Comparison of ENCODE assay signal across 8 mouse cellular contexts in the genomic region with DNA sequence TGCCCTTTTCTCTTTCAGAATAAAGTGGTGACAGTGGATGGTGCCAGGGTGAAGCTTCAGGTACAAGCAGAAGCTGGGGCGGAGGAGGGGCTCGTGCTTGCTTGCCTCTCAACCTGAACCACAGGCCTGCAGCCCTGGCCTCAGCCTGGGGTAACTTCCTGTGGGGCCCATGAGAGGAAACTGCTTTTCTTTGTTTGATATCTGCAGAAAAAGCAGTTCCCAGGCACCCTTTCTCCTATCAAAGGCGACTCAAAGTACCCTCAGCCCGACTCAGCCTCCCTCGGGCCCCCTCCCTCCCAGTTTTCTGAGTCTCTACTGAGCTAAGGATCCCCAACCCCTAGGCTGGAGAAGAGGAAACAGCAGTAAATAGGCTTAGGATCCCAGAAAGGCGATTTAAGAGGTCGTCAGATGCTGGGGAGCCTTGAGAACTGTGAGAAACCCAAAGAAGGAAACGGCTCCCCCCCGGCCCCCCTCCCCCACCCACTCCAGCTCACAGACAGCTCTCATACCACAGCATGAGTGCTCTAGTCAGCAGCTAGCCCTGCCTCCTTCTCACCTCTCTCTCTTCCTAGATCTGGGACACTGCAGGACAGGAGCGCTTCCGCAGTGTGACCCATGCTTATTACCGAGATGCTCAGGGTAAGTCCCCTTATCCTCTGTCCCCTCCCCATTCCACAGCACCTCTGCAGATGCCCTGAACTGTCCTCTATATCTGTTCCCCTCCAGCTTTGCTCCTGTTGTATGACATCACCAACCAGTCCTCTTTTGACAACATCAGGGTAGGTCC. TPM values are rescaled to one million over a fixed set of nuclear protein-coding genes. Genes with fewer than 3 reads are reported as not detected.
A peak's percentile ranks its signal among the peaks of the same experiment; 100 is the strongest.
DNase-seq lines count a peak whose midpoint lies in the region; ATAC-seq lines count a peak whose summit lies in the region.

No protein-coding gene starts in this region.

- WGBS in hindbrain, embryonic 10.5 days: 39% methylated on average over 12 of the region's 12 CpGs
- 44% methylated on average over 12 of the region's 12 CpGs for WGBS in hindbrain, embryonic 14.5 days
- 29% methylated on average over 12 of the region's 12 CpGs for WGBS in limb, embryonic 13.5 days
- WGBS in forebrain, embryonic 14.5 days: 38% methylated on average over 12 of the region's 12 CpGs

- ATAC-seq in hindbrain, embryonic 14.5 days (ENCODE audit: low FRiP score): no peak
- peak; percentile 46 for ATAC-seq in activated CD4-positive, CD25-positive, alpha-beta regulatory T cell, adult 4 months
- ATAC-seq in limb, embryonic 13.5 days (ENCODE audit: low FRiP score, low read depth): no peak
- no peak for ATAC-seq in forebrain, embryonic 14.5 days

- H3K4me2 ChIP-seq in hindbrain, embryonic 14.5 days (replicated peaks): no peak overlapping the region
- no peak overlapping the region for H3K4me2 ChIP-seq in limb, embryonic 13.5 days (replicated peaks)
- H3K4me2 ChIP-seq in forebrain, embryonic 14.5 days (ENCODE audit: low read length): no peak overlapping the region

- H3K4me1 ChIP-seq in hindbrain, embryonic 10.5 days (replicated peaks): peaks cover 63% of the 10 kb centered on the region
- H3K4me1 ChIP-seq in hindbrain, embryonic 14.5 days (replicated peaks; ENCODE audit: control insufficient read depth, insufficient read depth, low read length): peaks cover 4% of the 10 kb centered on the region; the same call in 1 of the 2 replicates
- peaks cover 29% of the 10 kb centered on the region for H3K4me1 ChIP-seq in limb, embryonic 13.5 days
- H3K4me1 ChIP-seq in forebrain, embryonic 14.5 days (ENCODE audit: control insufficient read depth, insufficient read depth, low read length): no peaks in the 10 kb centered on the region

- no peaks in the 10 kb centered on the region for H3K9me3 ChIP-seq in hindbrain, embryonic 10.5 days
- H3K9me3 ChIP-seq in hindbrain, embryonic 14.5 days (ENCODE audit: control insufficient read depth, low read length): no peaks in the 10 kb centered on the region
- H3K9me3 ChIP-seq in limb, embryonic 13.5 days: no peaks in the 10 kb centered on the region
- no peaks in the 10 kb centered on the region for H3K9me3 ChIP-seq in forebrain, embryonic 14.5 days (replicated peaks; ENCODE audit: control insufficient read depth, low read length)

- no peaks in the 10 kb centered on the region for H3K36me3 ChIP-seq in hindbrain, embryonic 10.5 days
- no peaks in the 10 kb centered on the region for H3K36me3 ChIP-seq in hindbrain, embryonic 14.5 days (replicated peaks; ENCODE audit: control insufficient read depth, insufficient read depth)
- H3K36me3 ChIP-seq in limb, embryonic 13.5 days: no peaks in the 10 kb centered on the region
- H3K36me3 ChIP-seq in splenic B cell, adult 2 months (ENCODE audit: control insufficient read depth, insufficient read depth, low read length, poor library complexity, severe bottlenecking): no peaks in the 10 kb centered on the region
- H3K36me3 ChIP-seq in forebrain, embryonic 14.5 days (ENCODE audit: control insufficient read depth, insufficient read depth, low read length): no peaks in the 10 kb centered on the region

- no peak for DNase-seq in hindbrain, embryonic 10.5 days (ENCODE audit: low spot score)
- DNase-seq in hindbrain, embryonic 14.5 days (ENCODE audit: low spot score): no peak
- peak; percentile 50 for DNase-seq in splenic B cell, adult 2 months (ENCODE audit: low read depth, low spot score)
- DNase-seq in forebrain, embryonic 14.5 days (ENCODE audit: low spot score): no peak
- no peak for DNase-seq in embryo, embryonic 10 days (ENCODE audit: low spot score)
- DNase-seq in frontal cortex, postnatal 10 days (ENCODE audit: low spot score in 2 of 2): no peak

- H3K4me3 ChIP-seq in hindbrain, embryonic 10.5 days: no peak overlapping the region
- no peak overlapping the region for H3K4me3 ChIP-seq in hindbrain, embryonic 14.5 days (replicated peaks; ENCODE audit: low read length)
- no peak overlapping the region for H3K4me3 ChIP-seq in limb, embryonic 13.5 days
- no peak overlapping the region for H3K4me3 ChIP-seq in forebrain, embryonic 14.5 days (ENCODE audit: low read depth, low read length)

- H3K27ac ChIP-seq in hindbrain, embryonic 10.5 days: peak overlapping the region; percentile 64
- no peak overlapping the region for H3K27ac ChIP-seq in hindbrain, embryonic 14.5 days
- H3K27ac ChIP-seq in limb, embryonic 13.5 days: no peak overlapping the region
- no peak overlapping the region for H3K27ac ChIP-seq in forebrain, embryonic 14.5 days (ENCODE audit: low read depth, low read length)

- no peak overlapping the region for H3K9ac ChIP-seq in hindbrain, embryonic 14.5 days
- 0 out of 2 replicates have a peak overlapping the region, but pooled peaks have one; percentile 48 for H3K9ac ChIP-seq in limb, embryonic 13.5 days
- no peak overlapping the region for H3K9ac ChIP-seq in forebrain, embryonic 14.5 days (ENCODE audit: low read length)

- peaks cover 82% of the 10 kb centered on the region for H3K27me3 ChIP-seq in hindbrain, embryonic 10.5 days (ENCODE audit: insufficient read depth, poor library complexity, severe bottlenecking)
- H3K27me3 ChIP-seq in hindbrain, embryonic 14.5 days (ENCODE audit: control insufficient read depth, insufficient read depth, low read length): peaks cover 61% of the 10 kb centered on the region
- H3K27me3 ChIP-seq in limb, embryonic 13.5 days: peaks cover 59% of the 10 kb centered on the region
- H3K27me3 ChIP-seq in splenic B cell, adult 2 months (ENCODE audit: control insufficient read depth, insufficient read depth, low read length, poor library complexity, severe bottlenecking): no peaks in the 10 kb centered on the region
- H3K27me3 ChIP-seq in forebrain, embryonic 14.5 days (replicated peaks; ENCODE audit: control insufficient read depth, insufficient read depth, low read length): peaks cover 26% of the 10 kb centered on the region

RNA-seq across cellular contexts. Expression of a gene that starts 5.0 kb away (rescaled TPM):
- polyA plus RNA-seq in hindbrain, embryonic 10.5 days (2016; fragmentation: Nextera tagmentation; extraction: Ambion mirVana): 39.6 and 49.8 TPM in 2 replicates
- polyA plus RNA-seq in hindbrain, embryonic 14.5 days (2014; fragmentation: Nextera tagmentation; extraction: Ambion mirVana): 60.5 and 65.9 TPM in 2 replicates
- polyA plus RNA-seq in activated CD4-positive, CD25-positive, alpha-beta regulatory T cell, adult 4 months (2017; shearing (Covaris generic)): 100 to 1,000 TPM; 166 to 228 TPM
- 20.6 and 23.4 TPM in 2 replicates for polyA plus RNA-seq in limb, embryonic 13.5 days (2015; fragmentation: Nextera tagmentation; extraction: Ambion mirVana)
- polyA plus RNA-seq in forebrain, embryonic 14.5 days (2014; fragmentation: Nextera tagmentation; extraction: Ambion mirVana): 39.4 and 48.4 TPM in 2 replicates

RNA-seq across cellular contexts. Expression of a gene that starts 24.3 kb away (rescaled TPM):
- polyA plus RNA-seq in hindbrain, embryonic 10.5 days (2016; fragmentation: Nextera tagmentation; extraction: Ambion mirVana): 0.11 TPM in 1 of 2 replicates, not detected in the other
- polyA plus RNA-seq in hindbrain, embryonic 14.5 days (2014; fragmentation: Nextera tagmentation; extraction: Ambion mirVana): not detected in 2 replicates
- polyA plus RNA-seq in activated CD4-positive, CD25-positive, alpha-beta regulatory T cell, adult 4 months (2017; shearing (Covaris generic)): 1 to 10 TPM in 1 of 2 experiments, under 1 TPM in 1; 0.37 to 1.5 TPM
- 0.09 TPM in 1 of 2 replicates, not detected in the other for polyA plus RNA-seq in limb, embryonic 13.5 days (2015; fragmentation: Nextera tagmentation; extraction: Ambion mirVana)
- polyA plus RNA-seq in forebrain, embryonic 14.5 days (2014; fragmentation: Nextera tagmentation; extraction: Ambion mirVana): not detected in 2 replicates

RNA-seq across cellular contexts. Expression of a gene that starts 29.2 kb away (rescaled TPM):
- 6.9 and 10.6 TPM in 2 replicates for polyA plus RNA-seq in hindbrain, embryonic 10.5 days (2016; fragmentation: Nextera tagmentation; extraction: Ambion mirVana)
- 10.7 and 11.7 TPM in 2 replicates for polyA plus RNA-seq in hindbrain, embryonic 14.5 days (2014; fragmentation: Nextera tagmentation; extraction: Ambion mirVana)
- 10 to 100 TPM in 1 of 2 experiments, 1 to 10 TPM in 1; 9.3 to 11.9 TPM for polyA plus RNA-seq in activated CD4-positive, CD25-positive, alpha-beta regulatory T cell, adult 4 months (2017; shearing (Covaris generic))
- polyA plus RNA-seq in limb, embryonic 13.5 days (2015; fragmentation: Nextera tagmentation; extraction: Ambion mirVana): 10.9 and 11.4 TPM in 2 replicates
- 6.3 and 8.5 TPM in 2 replicates for polyA plus RNA-seq in forebrain, embryonic 14.5 days (2014; fragmentation: Nextera tagmentation; extraction: Ambion mirVana)

RNA-seq across cellular contexts. Expression of a gene that starts 29.5 kb away (rescaled TPM):
- polyA plus RNA-seq in hindbrain, embryonic 10.5 days (2016; fragmentation: Nextera tagmentation; extraction: Ambion mirVana): 18.7 and 24.3 TPM in 2 replicates
- 18.2 and 20.0 TPM in 2 replicates for polyA plus RNA-seq in hindbrain, embryonic 14.5 days (2014; fragmentation: Nextera tagmentation; extraction: Ambion mirVana)
- 10 to 100 TPM; 14.0 to 14.6 TPM for polyA plus RNA-seq in activated CD4-positive, CD25-positive, alpha-beta regulatory T cell, adult 4 months (2017; shearing (Covaris generic))
- 25.7 and 26.2 TPM in 2 replicates for polyA plus RNA-seq in limb, embryonic 13.5 days (2015; fragmentation: Nextera tagmentation; extraction: Ambion mirVana)
- polyA plus RNA-seq in forebrain, embryonic 14.5 days (2014; fragmentation: Nextera tagmentation; extraction: Ambion mirVana): 19.5 and 20.4 TPM in 2 replicates
